Mouse (Mus musculus) hindbrain, embryonic 15.5 days (tissue): ENCODE results near the gene Gm20509. TPM values are rescaled to one million over a fixed set of nuclear protein-coding genes. Genes with fewer than 3 reads are reported as not detected.

Experiments
- ATAC-seq: fragments of 200-750 bp; cut with Nextera tagmentation; 2 replicates; pipeline ENCODE4 v1.8.0; 2017; ENCODE audit warnings: low read depth, moderate number of reproducible peaks, moderate TSS enrichment; ENCODE audit not compliant: low FRiP score
- H3K27ac ChIP-seq: fragments of 300-500 bp; sonication (generic); replicated peaks from 2 replicates; pipeline ENCODE4 v1.5.1; 2015; ENCODE audit warnings: mild to moderate bottlenecking, inconsistent platforms
- H3K27me3 ChIP-seq: fragments of 300-500 bp; sonication (generic); 2 replicates; pipeline ENCODE4 v1.6.1; 2015; ENCODE audit warnings: control low read depth, inconsistent platforms
- H3K36me3 ChIP-seq: fragments of 300-500 bp; sonication (generic); 2 replicates; pipeline ENCODE4 v1.6.1; 2015; ENCODE audit warnings: control low read depth, inconsistent platforms
- H3K4me1 ChIP-seq: fragments of 300-500 bp; sonication (generic); replicated peaks from 2 replicates; pipeline ENCODE4 v1.6.1; 2015; ENCODE audit warnings: control low read depth, inconsistent platforms
- H3K4me2 ChIP-seq: fragments of 300-500 bp; sonication (generic); 2 replicates; pipeline ENCODE4 v1.6.1; 2015; ENCODE audit warnings: moderate library complexity, mild to moderate bottlenecking, inconsistent platforms
- H3K4me3 ChIP-seq: fragments of 300-500 bp; sonication (generic); 2 replicates; pipeline ENCODE4 v1.5.1; 2015; ENCODE audit warnings: mild to moderate bottlenecking, inconsistent platforms
- H3K9ac ChIP-seq: fragments of 300-500 bp; sonication (generic); 2 replicates; pipeline ENCODE4 v1.6.1; 2015; ENCODE audit warnings: inconsistent platforms
- H3K9me3 ChIP-seq: fragments of 300-500 bp; sonication (generic); 2 replicates; pipeline ENCODE4 v1.6.1; 2016; ENCODE audit warnings: control low read depth, inconsistent platforms
- WGBS: fragments of 180-500 bp; shearing (Covaris S2); methylation state at CpG from one replicate; pipeline ENCODE4 v1.1.7; 2015; 5-methylcytosine and 5-hydroxymethylcytosine counted together
- polyA plus RNA-seq: library from polyadenylated mRNA; unstranded; fragments of >200 nt; fragmentation: Nextera tagmentation; extraction: Ambion mirVana; gene quantifications from 2 replicates; pipeline ENCODE4 v1.2.1, GENCODE M21; 2015

The Gm20509 gene
- polyA plus RNA-seq, 1 experiment from 2014 or later = not detected

DNA sequence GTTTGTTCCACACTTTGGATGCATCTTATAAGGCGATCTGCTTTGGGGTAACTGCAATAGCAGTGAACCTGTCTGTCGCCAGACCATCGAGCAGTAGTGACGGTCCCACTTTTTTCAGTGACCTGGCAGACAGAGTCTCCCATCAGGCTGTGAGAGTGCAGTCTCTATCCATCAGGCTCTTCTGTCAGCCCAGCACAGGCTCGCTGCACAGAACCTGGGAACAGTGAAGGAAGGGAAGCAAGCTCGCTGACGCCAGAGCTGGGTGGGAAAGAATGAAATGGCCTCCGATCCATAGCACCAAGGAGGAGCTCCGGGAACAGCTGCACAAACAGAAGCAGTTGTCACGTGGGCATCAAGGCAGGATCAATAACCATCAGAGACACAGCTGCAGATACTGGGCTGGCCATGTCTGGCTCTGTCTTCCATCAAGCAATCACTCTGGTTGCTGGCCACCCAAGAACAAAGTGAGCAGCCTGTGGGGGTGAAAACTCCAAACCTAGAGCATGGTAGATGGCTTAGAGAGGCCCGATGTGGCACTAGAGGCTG is 35.1 kb downstream of the Gm20509 start:
- H3K4me3 ChIP-seq = no peak overlapping the region
- H3K27me3 ChIP-seq = no peaks in the 10 kb centered on the region
- no peak overlapping the region for H3K4me2 ChIP-seq
- no peak overlapping the region for H3K9ac ChIP-seq
- no peaks in the 10 kb centered on the region for H3K9me3 ChIP-seq
- H3K27ac ChIP-seq = no peak overlapping the region
- ATAC-seq = no peak
- H3K36me3 ChIP-seq = no peaks in the 10 kb centered on the region
- 77% methylated on average over 11 of the region's 11 CpGs for WGBS
- H3K4me1 ChIP-seq = no peaks in the 10 kb centered on the region

DNA sequence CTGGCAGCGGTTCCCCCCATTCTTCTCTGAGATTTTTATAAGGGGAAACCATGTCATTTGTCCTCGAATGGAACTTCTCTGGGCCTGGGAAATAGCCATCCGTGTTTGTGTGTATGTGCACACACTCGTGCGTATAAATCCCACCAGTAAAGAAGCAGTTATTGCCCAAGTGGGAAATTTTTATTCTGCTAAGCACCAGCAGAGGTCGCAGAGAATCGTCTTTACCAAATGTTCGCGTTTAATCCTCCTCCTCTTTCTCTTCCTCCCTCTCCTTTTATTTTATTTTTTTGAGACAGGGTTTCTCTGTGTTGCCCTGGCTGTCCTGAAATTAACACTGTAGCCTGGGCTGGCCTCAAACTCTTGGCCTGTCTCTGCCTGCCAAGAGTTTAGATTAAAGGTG is 52.1 kb downstream of the Gm20509 start:
- no peaks in the 10 kb centered on the region for H3K36me3 ChIP-seq
- no peak overlapping the region for H3K9ac ChIP-seq
- no peaks in the 10 kb centered on the region for H3K27me3 ChIP-seq
- H3K4me2 ChIP-seq = no peak overlapping the region
- no peak overlapping the region for H3K4me3 ChIP-seq
- H3K4me1 ChIP-seq = no peaks in the 10 kb centered on the region
- WGBS = 45% methylated on average over 9 of the region's 9 CpGs
- H3K27ac ChIP-seq = no peak overlapping the region
- ATAC-seq = no peak
- no peaks in the 10 kb centered on the region for H3K9me3 ChIP-seq

GRCm38 (mm10) chr9:73157968-73158367 is 55.7 kb downstream of the Gm20509 start:
- no peak overlapping the region for H3K4me2 ChIP-seq
- H3K27me3 ChIP-seq = no peaks in the 10 kb centered on the region
- 84% methylated on average over 4 of the region's 4 CpGs for WGBS
- no peaks in the 10 kb centered on the region for H3K4me1 ChIP-seq
- no peak overlapping the region for H3K9ac ChIP-seq
- H3K9me3 ChIP-seq = no peaks in the 10 kb centered on the region
- no peak for ATAC-seq
- no peaks in the 10 kb centered on the region for H3K36me3 ChIP-seq
- H3K4me3 ChIP-seq = no peak overlapping the region
- no peak overlapping the region for H3K27ac ChIP-seq

GRCm38 (mm10) chr9:73159265-73159664 is 57.0 kb downstream of the Gm20509 start:
- no peak for ATAC-seq

GRCm38 (mm10) chr9:73162571-73163333 is 60.5 kb downstream of the Gm20509 start:
- WGBS = 22% methylated on average over 26 of the region's 26 CpGs
- no peaks in the 10 kb centered on the region for H3K9me3 ChIP-seq
- no peak overlapping the region for H3K27ac ChIP-seq
- H3K4me1 ChIP-seq = 0 out of 2 replicates have a peak, but pooled peaks cover 3% of the 10 kb centered on the region
- H3K4me3 ChIP-seq = 0 out of 2 replicates have a peak overlapping the region, but pooled peaks have one; percentile 4
- H3K4me2 ChIP-seq = peak overlapping the region; percentile 45
- H3K36me3 ChIP-seq = no peaks in the 10 kb centered on the region
- ATAC-seq = peak; percentile 74; the same call in 1 of the 2 replicates
- H3K9ac ChIP-seq = no peak overlapping the region
- 0 out of 2 replicates have a peak, but pooled peaks cover 3% of the 10 kb centered on the region for H3K27me3 ChIP-seq

More at GRCm38 (mm10) chr9:73159265-73159664, 57.0 kb downstream of the Gm20509 start:
- H3K4me1 ChIP-seq = 0 out of 2 replicates have a peak, but pooled peaks cover 3% of the 10 kb centered on the region
- no peak overlapping the region for H3K4me2 ChIP-seq
- 0 out of 2 replicates have a peak, but pooled peaks cover 3% of the 10 kb centered on the region for H3K27me3 ChIP-seq
- H3K9me3 ChIP-seq = no peaks in the 10 kb centered on the region
- 57% methylated on average over 1 of the region's 1 CpGs for WGBS
- no peak overlapping the region for H3K9ac ChIP-seq
- H3K36me3 ChIP-seq = no peaks in the 10 kb centered on the region
- H3K4me3 ChIP-seq = no peak overlapping the region
- H3K27ac ChIP-seq = no peak overlapping the region

DNA sequence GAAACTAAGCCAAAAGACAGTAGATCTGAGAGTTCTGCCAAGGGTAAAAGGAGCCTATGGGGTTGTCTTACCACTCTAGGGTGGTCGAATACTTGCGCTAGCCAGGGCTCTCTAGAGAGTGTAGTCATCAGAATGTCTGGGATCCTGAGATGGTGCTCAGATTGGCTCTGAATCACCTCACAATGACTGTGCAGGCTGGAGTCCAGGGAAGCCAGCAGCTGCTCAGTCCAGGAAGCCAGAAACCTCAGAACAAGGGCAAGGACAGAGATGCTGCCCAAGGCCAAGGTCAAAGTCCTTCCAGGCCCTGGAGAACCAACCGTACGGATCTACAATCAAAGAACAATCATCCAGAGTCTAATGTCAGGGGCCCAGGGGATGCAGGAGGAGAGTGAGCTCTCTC is 63.4 kb downstream of the Gm20509 start:
- Histone ChIP-seq H3K27ac (no peak overlapping the region), H3K4me1 (0 out of 2 replicates have a peak, but pooled peaks cover 3% of the 10 kb centered on the region), H3K4me2 (no peak overlapping the region), H3K9me3 (no peaks in the 10 kb centered on the region), H3K36me3 (no peaks in the 10 kb centered on the region), H3K9ac (no peak overlapping the region), H3K4me3 (no peak overlapping the region), H3K27me3 (0 out of 2 replicates have a peak, but pooled peaks cover 3% of the 10 kb centered on the region)
- WGBS = 89% methylated on average over 4 of the region's 4 CpGs
- ATAC-seq = no peak

Other genes with a start within 250 kb of the Gm20509 start
- 13.7 and 16.0 TPM in 2 replicates for gene Pygo1, start 176.8 kb upstream of the Gm20509 start, polyA plus RNA-seq
- 2.6 and 2.7 TPM in 2 replicates for gene Dyx1c1, start 143.7 kb upstream of the Gm20509 start, polyA plus RNA-seq
- not detected in 2 replicates for gene Gm44503, start 143.6 kb upstream of the Gm20509 start, polyA plus RNA-seq
- gene Ccpg1os, start 117.1 kb upstream of the Gm20509 start, polyA plus RNA-seq = 23.5 and 23.7 TPM in 2 replicates
- gene Ccpg1, start 117.0 kb upstream of the Gm20509 start, polyA plus RNA-seq = 44.2 and 49.2 TPM in 2 replicates
- gene Pigb, start 62.1 kb upstream of the Gm20509 start, polyA plus RNA-seq = 14.1 and 17.6 TPM in 2 replicates
- gene Rab27a, start 57.6 kb upstream of the Gm20509 start, polyA plus RNA-seq = 3.1 and 3.2 TPM in 2 replicates
- 0.12 and 0.17 TPM in 2 replicates for gene Khdc3, start 634 bp upstream of the Gm20509 start, polyA plus RNA-seq
- 96.6 and 97.1 TPM in 2 replicates for gene Rsl24d1, start 11.0 kb downstream of the Gm20509 start, polyA plus RNA-seq